Mouse (Mus musculus): ENCODE measurements around the gene Slc26a11. TPM values are rescaled to one million over a fixed set of nuclear protein-coding genes. Genes with fewer than 3 reads are reported as not detected.

Slc26a11 gene
- total and polyA plus RNA-seq, 3 experiments, result 1.4 to 3.3 (median 2.6) TPM

- Histone ChIP-seq H3K27me3 (replicated peaks) (peaks cover 83% of the 10 kb centered on the region), H3K4me2 (ENCODE audit: insufficient read depth, low read depth, poor library complexity, severe bottlenecking) (peak overlapping the region; percentile 11), H3K36me3 (replicated peaks in 1 of 2; ENCODE audit: control insufficient read depth in 1 of 2, insufficient read depth in 1 of 2, low read length in 1 of 2) (no peaks in the 10 kb centered on the region), H3K9ac (ENCODE audit: insufficient read depth, low read depth) (no peak overlapping the region), H3K27ac (ENCODE audit: insufficient read depth, low read depth) (no peak overlapping the region), H3K4me1 (ENCODE audit: control insufficient read depth in 1 of 2, insufficient read depth in 2 of 2) (peaks cover 0 to 16% of the 10 kb centered on the region in 2 experiments; a peak in 2 of 4 replicates), H3K4me3 (replicated peaks in 1 of 3; ENCODE audit: low read depth in 2 of 3, low read length in 2 of 3, poor library complexity in 1 of 3) (no peak overlapping the region), H3K9me3 (replicated peaks; ENCODE audit: low read length) (peaks cover 2% of the 10 kb centered on the region), H3K79me2 (replicated peaks; ENCODE audit: control insufficient read depth, extremely low read depth, insufficient read depth, poor library complexity, severe bottlenecking) (no peaks in the 10 kb centered on the region)
- DNase-seq (ENCODE audit: extremely low read depth), result no peak
- in situ Hi-C loops (cut with MboI; ENCODE audit: low pct_ligation_motif_present, low pct_unique_long_range_greater_than_20kb, low sequenced_read_pairs), result no loop called here
- dilution Hi-C loops (cut with MboI; ENCODE audit: extremely low pct_ligation_motif_present, extremely low pct_unique_long_range_greater_than_20kb, low sequenced_read_pairs), result no loop called here
- TF ChIP-seq MYC (IDR thresholded peaks at IDR 0.05; ENCODE audit: low read depth, low read length) (no peak), GABPA (IDR thresholded peaks at IDR 0.05; ENCODE audit: insufficient replicate concordance, low read depth, low read length) (no peak), USF1 (IDR thresholded peaks at IDR 0.05; ENCODE audit: low read depth, low read length) (no peak)
These were observed 44.7 kb upstream of the Slc26a11 start for GRCm38 (mm10) chr11:119310621-119311020.

- H3K4me3 ChIP-seq (replicated peaks in 1 of 3; ENCODE audit: low read depth in 2 of 3, low read length in 2 of 3, poor library complexity in 1 of 3), result no peak overlapping the region
- no peak for DNase-seq (ENCODE audit: extremely low read depth)
- dilution Hi-C loops (cut with MboI; ENCODE audit: extremely low pct_ligation_motif_present, extremely low pct_unique_long_range_greater_than_20kb, low sequenced_read_pairs) (no loop called here), in situ Hi-C loops (cut with MboI; ENCODE audit: low pct_ligation_motif_present, low pct_unique_long_range_greater_than_20kb, low sequenced_read_pairs) (no loop called here)
- H3K9me3 ChIP-seq (replicated peaks; ENCODE audit: low read length), result no peaks in the 10 kb centered on the region
- H3K4me1 ChIP-seq (ENCODE audit: control insufficient read depth in 1 of 2, insufficient read depth in 2 of 2), result peaks cover 0 to 12% of the 10 kb centered on the region in 2 experiments; a peak in 2 of 4 replicates
- no peak overlapping the region for H3K27ac ChIP-seq (ENCODE audit: insufficient read depth, low read depth)
- H3K27me3 ChIP-seq (replicated peaks), result peaks cover 81% of the 10 kb centered on the region
- H3K9ac ChIP-seq (ENCODE audit: insufficient read depth, low read depth), result no peak overlapping the region
- peak overlapping the region; percentile 22 for H3K4me2 ChIP-seq (ENCODE audit: insufficient read depth, low read depth, poor library complexity, severe bottlenecking)
- no peaks in the 10 kb centered on the region for H3K79me2 ChIP-seq (replicated peaks; ENCODE audit: control insufficient read depth, extremely low read depth, insufficient read depth, poor library complexity, severe bottlenecking)
- H3K36me3 ChIP-seq (replicated peaks in 1 of 2; ENCODE audit: control insufficient read depth in 1 of 2, insufficient read depth in 1 of 2, low read length in 1 of 2), result no peaks in the 10 kb centered on the region
- no peak for TF ChIP-seq TBP (conservative IDR thresholded peaks at IDR 0.05; ENCODE audit: low read depth, low read length)
- no peak for TF ChIP-seq MEF2A (IDR thresholded peaks at IDR 0.05; ENCODE audit: borderline replicate concordance, low read depth, low read length)
- no peak for TF ChIP-seq KAT2A (IDR thresholded peaks at IDR 0.05; ENCODE audit: insufficient replicate concordance, low read length)
- no peak for TF ChIP-seq PAX5 (IDR thresholded peaks at IDR 0.05; ENCODE audit: low read length)
- 0 out of 2 replicates have a peak, but pooled peaks have one; percentile 26 for TF ChIP-seq TCF12 (IDR thresholded peaks at IDR 0.05; ENCODE audit: low read depth, low read length)
- TF ChIP-seq SIN3A (IDR thresholded peaks at IDR 0.05; ENCODE audit: low read length), result 0 out of 2 replicates have a peak, but pooled peaks have one; percentile 20
- TF ChIP-seq GABPA (IDR thresholded peaks at IDR 0.05; ENCODE audit: insufficient replicate concordance, low read depth, low read length), result no peak
- no peak for TF ChIP-seq ZMIZ1 (IDR thresholded peaks at IDR 0.05; ENCODE audit: low read depth, low read length)
These were observed 41.0 kb upstream of the Slc26a11 start for GRCm38 (mm10) chr11:119314252-119314936.

DNA sequence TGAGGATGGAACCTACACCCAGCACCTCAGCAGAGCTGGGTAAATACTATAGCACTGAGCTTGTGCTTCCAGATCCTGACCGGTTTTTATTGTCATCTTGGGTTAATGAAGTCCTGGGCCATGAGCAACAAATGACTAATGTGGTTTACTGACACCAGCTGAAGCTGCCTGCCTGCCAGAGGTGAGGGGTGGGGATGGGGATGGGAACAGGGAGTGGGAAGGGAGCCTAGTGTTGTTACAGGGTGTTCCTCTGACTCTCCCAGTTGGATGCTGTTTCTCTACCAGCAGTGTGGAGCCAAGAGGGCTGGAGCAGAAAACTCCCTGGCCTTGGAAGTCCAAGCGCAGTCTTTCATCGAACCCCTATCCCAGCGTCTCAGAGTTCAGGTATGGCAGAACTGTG is 38.6 kb upstream of the Slc26a11 start:
- Histone ChIP-seq H3K36me3 (replicated peaks in 1 of 2; ENCODE audit: control insufficient read depth in 1 of 2, insufficient read depth in 1 of 2, low read length in 1 of 2) (no peaks in the 10 kb centered on the region), H3K27me3 (replicated peaks) (peaks cover 69% of the 10 kb centered on the region), H3K4me1 (ENCODE audit: control insufficient read depth in 1 of 2, insufficient read depth in 2 of 2) (peaks cover 0 to 10% of the 10 kb centered on the region in 2 experiments; a peak in 2 of 4 replicates), H3K9me3 (replicated peaks; ENCODE audit: low read length) (no peaks in the 10 kb centered on the region), H3K4me3 (replicated peaks in 1 of 3; ENCODE audit: low read depth in 2 of 3, low read length in 2 of 3, poor library complexity in 1 of 3) (no peak overlapping the region), H3K79me2 (replicated peaks; ENCODE audit: control insufficient read depth, extremely low read depth, insufficient read depth, poor library complexity, severe bottlenecking) (no peaks in the 10 kb centered on the region), H3K27ac (ENCODE audit: insufficient read depth, low read depth) (no peak overlapping the region), H3K9ac (ENCODE audit: insufficient read depth, low read depth) (no peak overlapping the region), H3K4me2 (ENCODE audit: insufficient read depth, low read depth, poor library complexity, severe bottlenecking) (no peak overlapping the region)
- in situ Hi-C loops (cut with MboI; ENCODE audit: low pct_ligation_motif_present, low pct_unique_long_range_greater_than_20kb, low sequenced_read_pairs) (no loop called here), dilution Hi-C loops (cut with MboI; ENCODE audit: extremely low pct_ligation_motif_present, extremely low pct_unique_long_range_greater_than_20kb, low sequenced_read_pairs) (no loop called here)
- no peak for TF ChIP-seq MEF2A (IDR thresholded peaks at IDR 0.05; ENCODE audit: borderline replicate concordance, low read depth, low read length)
- no peak for DNase-seq (ENCODE audit: extremely low read depth)

Measured in CH12.LX (cell line).